Mouse (Mus musculus) intestine, embryonic 15.5 days (tissue): ENCODE measurements around the gene Mrpl34. TPM values are rescaled to one million over a fixed set of nuclear protein-coding genes. Genes with fewer than 3 reads are reported as not detected.
A peak's percentile ranks its signal among the peaks of the same experiment; 100 is the strongest.

ENCODE experiments used
- ATAC-seq: fragments of 200-750 bp; cut with Nextera tagmentation; 2 replicates; pipeline ENCODE4 v1.8.0; 2017; ENCODE audit warnings: moderate TSS enrichment, moderate library complexity
- H3K27ac ChIP-seq: fragments of 300-500 bp; sonication (generic); 2 replicates; pipeline ENCODE4 v1.5.1; 2015; ENCODE audit warnings: mild to moderate bottlenecking, inconsistent platforms
- H3K27me3 ChIP-seq: fragments of 300-500 bp; sonication (generic); replicated peaks from 2 replicates; pipeline ENCODE4 v1.6.1; 2015; ENCODE audit warnings: inconsistent platforms
- H3K36me3 ChIP-seq: fragments of 300-500 bp; sonication (generic); 2 replicates; pipeline ENCODE4 v1.6.1; 2015; ENCODE audit warnings: inconsistent platforms
- H3K4me1 ChIP-seq: fragments of 300-500 bp; sonication (generic); replicated peaks from 2 replicates; pipeline ENCODE4 v1.6.1; 2015; ENCODE audit warnings: inconsistent platforms
- H3K4me2 ChIP-seq: fragments of 300-500 bp; sonication (generic); replicated peaks from 2 replicates; pipeline ENCODE4 v1.6.1; 2015; ENCODE audit warnings: mild to moderate bottlenecking, inconsistent platforms
- H3K4me3 ChIP-seq: fragments of 300-500 bp; sonication (generic); replicated peaks from 2 replicates; pipeline ENCODE4 v1.5.1; 2015; ENCODE audit warnings: inconsistent platforms
- H3K9ac ChIP-seq: fragments of 300-500 bp; sonication (generic); 2 replicates; pipeline ENCODE4 v1.6.1; 2015; ENCODE audit warnings: inconsistent platforms
- H3K9me3 ChIP-seq: fragments of 300-500 bp; sonication (generic); 2 replicates; pipeline ENCODE4 v1.6.1; 2016; ENCODE audit warnings: inconsistent platforms
- WGBS: fragments of 180-500 bp; shearing (Covaris S2); methylation state at CpG from one replicate; pipeline ENCODE4 v1.1.7; 2015; 5-methylcytosine and 5-hydroxymethylcytosine counted together
- polyA plus RNA-seq: library from polyadenylated mRNA; unstranded; fragments of >200 nt; fragmentation: Nextera tagmentation; extraction: Ambion mirVana; gene quantifications from 2 replicates; pipeline ENCODE4 v1.2.1, GENCODE M21; 2015

Mrpl34 gene
- polyA plus RNA-seq, 1 experiment from 2014 or later: 214 TPM

DNA sequence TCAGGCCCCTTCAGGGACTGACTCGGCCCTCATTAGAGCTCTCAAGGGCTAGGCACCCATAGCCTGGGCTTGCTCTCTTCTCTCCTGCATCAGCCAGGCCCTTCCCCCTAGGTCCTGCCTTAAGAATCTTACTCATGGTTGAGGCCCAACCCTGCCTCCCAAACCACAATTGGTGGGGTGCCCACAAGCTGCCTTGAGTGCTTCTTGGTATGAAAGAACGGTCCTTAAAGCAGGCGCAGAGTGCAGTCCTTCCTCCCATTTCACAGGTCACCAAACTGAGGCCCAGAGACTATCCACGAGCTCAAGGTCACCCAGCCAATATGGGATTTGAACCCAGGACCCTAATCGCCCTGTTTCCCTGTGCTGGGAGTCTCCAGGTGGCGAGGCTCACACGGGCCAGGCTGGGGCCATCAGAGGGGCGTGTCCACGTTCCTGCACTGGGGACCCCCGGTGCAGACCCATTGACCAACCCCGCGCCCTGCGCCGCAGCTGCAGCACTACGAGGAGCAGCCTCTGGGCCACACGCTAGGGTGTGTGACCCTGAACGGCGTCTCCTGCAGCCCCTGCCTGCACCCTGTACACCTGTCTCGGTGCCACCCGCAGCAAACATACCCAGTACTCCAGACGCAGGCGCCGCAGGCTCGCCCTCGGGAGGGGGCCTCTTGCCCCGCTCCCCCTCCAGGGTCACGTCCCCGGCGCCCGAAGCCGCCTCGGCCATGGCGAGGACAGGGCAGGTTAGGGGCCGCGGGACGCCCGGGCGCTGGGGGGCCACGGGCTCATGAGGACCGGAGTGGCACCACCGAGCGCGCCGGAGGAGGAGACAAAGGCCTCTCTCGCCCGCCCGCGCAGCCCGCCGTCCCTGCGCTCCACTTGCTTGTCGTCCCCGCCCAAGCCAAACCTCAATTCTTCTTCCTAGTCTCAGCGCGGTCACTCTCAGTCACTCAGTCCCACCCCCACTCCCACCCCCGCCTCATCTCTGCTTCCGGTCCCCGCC lies 20.7 kb downstream of the Mrpl34 start, which contains the start of gene Ano8:
Gene Ano8, minus strand, starts transcription at position 822 of the 994 bp plus-strand sequence.
- Histone ChIP-seq H3K4me2 (peak within 1 kb of the TSS; percentile 96), H3K4me1 (peaks cover 38% of the 10 kb centered on the region), H3K36me3 (peaks cover 2% of the 10 kb centered on the region; the same call in 1 of the 2 replicates), H3K4me3 (peak within 1 kb of the TSS; percentile 79), H3K27ac (peak within 1 kb of the TSS; percentile 75), H3K9ac (peak within 1 kb of the TSS; percentile 92), H3K9me3 (no peaks in the 10 kb centered on the region), H3K27me3 (no peaks in the 10 kb centered on the region)
- 5% methylated on average over 56 of the region's 58 CpGs for WGBS
- peak; percentile 76 for ATAC-seq

DNA sequence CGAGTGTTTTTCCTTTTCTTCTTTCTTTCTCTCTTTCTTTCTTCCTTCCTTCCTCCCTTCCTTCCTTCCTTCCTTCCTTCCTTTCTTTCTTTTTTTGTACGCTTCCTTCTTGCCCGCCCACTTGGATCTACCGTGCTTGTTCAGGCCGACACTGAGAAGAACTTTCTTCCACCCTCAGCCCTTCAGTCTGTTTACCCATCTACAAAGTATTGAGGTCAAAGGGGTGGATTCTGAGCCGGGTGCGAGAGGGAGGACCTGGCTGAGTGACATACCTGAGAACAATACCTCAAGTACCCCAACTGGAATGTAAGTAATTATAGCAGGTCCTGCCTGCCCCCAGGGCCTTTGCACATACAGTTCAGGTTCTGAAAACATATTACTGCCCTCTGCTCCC lies 21.4 kb downstream of the Mrpl34 start:
- 17% methylated on average over 7 of the region's 7 CpGs for WGBS
- H3K36me3 ChIP-seq: peaks cover 3% of the 10 kb centered on the region
- no peaks in the 10 kb centered on the region for H3K9me3 ChIP-seq
- peak overlapping the region; percentile 96 for H3K4me2 ChIP-seq
- H3K27ac ChIP-seq: no peak overlapping the region
- ATAC-seq: no peak
- peaks cover 31% of the 10 kb centered on the region for H3K4me1 ChIP-seq
- no peak overlapping the region for H3K9ac ChIP-seq
- H3K27me3 ChIP-seq: no peaks in the 10 kb centered on the region
- H3K4me3 ChIP-seq: peak overlapping the region; percentile 79

DNA sequence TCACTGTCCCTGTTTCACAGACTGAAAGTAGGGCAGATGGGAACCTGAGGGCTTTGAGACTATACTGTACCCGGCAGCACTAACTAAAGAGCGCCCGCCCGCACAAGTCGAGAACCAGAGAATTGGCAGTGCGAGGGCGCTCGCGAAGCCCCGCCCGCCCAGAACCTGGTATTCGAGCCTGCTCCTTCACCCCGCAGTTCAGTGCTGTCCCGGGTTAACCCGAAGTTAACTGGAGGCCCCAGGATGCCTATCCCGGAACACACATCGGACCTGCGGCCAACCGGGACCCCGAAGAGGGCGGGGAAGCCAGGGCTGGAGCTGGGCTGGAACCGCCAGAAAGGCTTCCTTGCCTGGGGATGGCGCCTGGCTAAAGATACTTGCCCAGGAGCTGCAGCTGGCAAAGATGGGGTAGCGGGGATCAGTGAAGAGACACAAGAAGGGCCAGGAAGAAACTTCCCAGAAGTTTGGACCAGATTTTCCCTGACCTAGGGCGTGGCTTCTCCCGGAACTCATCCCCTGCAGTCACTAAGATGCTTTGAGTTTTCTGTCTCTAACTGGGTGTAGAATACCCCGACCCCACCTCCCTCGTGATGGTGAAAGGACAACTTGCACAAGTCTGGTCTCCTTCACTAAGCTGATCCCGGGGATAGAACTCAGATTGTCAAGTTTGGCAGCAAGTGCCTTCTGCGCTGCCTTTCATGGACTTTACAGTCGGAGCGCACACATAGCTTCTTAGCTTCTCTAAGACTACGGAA lies 23.1 kb downstream of the Mrpl34 start, which contains the start of gene Gtpbp3:
Gene Gtpbp3, plus strand, starts transcription at position 413 of the 755 bp plus-strand sequence.
- peak; percentile 53 for ATAC-seq
- no peaks in the 10 kb centered on the region for H3K27me3 ChIP-seq
- H3K4me1 ChIP-seq: peaks cover 31% of the 10 kb centered on the region
- H3K36me3 ChIP-seq: peaks cover 13% of the 10 kb centered on the region
- peak within 1 kb of the TSS; percentile 94 for H3K27ac ChIP-seq
- H3K4me3 ChIP-seq: peak within 1 kb of the TSS; percentile 76
- H3K4me2 ChIP-seq: peak within 1 kb of the TSS; percentile 100
- H3K9ac ChIP-seq: peak within 1 kb of the TSS; percentile 81
- under 1% methylated on average over 33 of the region's 33 CpGs for WGBS
- H3K9me3 ChIP-seq: no peaks in the 10 kb centered on the region

DNA sequence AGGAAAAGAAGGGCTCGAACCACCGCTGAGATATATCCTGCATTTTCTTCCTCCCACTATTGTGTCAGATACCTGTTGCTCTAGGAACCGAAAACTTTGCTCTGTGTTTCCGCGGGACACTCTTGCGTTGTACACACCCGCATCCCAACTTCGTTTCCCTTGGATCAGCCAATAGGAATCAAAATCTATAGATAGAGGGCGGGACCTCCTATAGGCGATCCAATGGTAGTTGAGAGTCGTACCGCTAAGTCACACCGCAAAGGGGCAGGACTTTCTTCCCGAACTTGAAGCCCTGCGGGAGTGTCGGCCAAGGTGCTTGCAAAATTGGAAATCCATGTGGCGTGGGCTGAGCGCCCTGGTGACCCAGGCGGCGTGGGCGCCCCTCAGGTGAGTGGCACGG lies 23.7 kb downstream of the Mrpl34 start:
- Histone ChIP-seq H3K27ac (peak overlapping the region; percentile 94), H3K9ac (peak overlapping the region; percentile 81), H3K36me3 (peaks cover 14% of the 10 kb centered on the region), H3K4me2 (peak overlapping the region; percentile 100), H3K4me3 (peak overlapping the region; percentile 76), H3K4me1 (peaks cover 31% of the 10 kb centered on the region), H3K27me3 (no peaks in the 10 kb centered on the region), H3K9me3 (no peaks in the 10 kb centered on the region)
- peak; percentile 85 for ATAC-seq
- WGBS: 0% methylated on average over 22 of the region's 22 CpGs

DNA sequence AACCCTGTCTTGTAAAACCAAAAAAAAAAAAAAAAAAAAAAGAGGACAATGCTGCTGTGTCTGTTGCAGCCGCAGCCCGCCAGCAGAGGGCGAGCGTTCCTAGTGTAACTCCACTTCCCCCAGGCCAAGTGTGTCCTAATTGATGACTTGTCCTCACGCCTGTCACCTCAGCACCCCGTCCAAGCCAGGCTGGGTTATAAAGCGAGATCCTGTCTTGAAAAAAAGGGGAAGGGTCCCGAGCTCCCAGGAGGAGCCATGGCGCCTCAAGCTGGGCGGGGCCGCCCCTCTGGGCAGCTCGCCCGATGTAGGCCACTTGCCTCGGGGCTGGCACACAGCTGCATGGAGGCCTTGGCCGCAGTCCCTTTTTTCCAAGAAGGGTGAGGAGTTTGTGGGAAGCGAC lies 30.3 kb downstream of the Mrpl34 start:
- H3K9ac ChIP-seq: no peak overlapping the region
- no peaks in the 10 kb centered on the region for H3K9me3 ChIP-seq
- peaks cover 35% of the 10 kb centered on the region for H3K4me1 ChIP-seq
- no peak overlapping the region for H3K4me3 ChIP-seq
- no peak overlapping the region; the same call in 1 of the 2 replicates for H3K4me2 ChIP-seq
- peak; percentile 71 for ATAC-seq
- no peak overlapping the region for H3K27ac ChIP-seq
- peaks cover 18% of the 10 kb centered on the region for H3K36me3 ChIP-seq
- 18% methylated on average over 16 of the region's 16 CpGs for WGBS
- H3K27me3 ChIP-seq: no peaks in the 10 kb centered on the region

DNA sequence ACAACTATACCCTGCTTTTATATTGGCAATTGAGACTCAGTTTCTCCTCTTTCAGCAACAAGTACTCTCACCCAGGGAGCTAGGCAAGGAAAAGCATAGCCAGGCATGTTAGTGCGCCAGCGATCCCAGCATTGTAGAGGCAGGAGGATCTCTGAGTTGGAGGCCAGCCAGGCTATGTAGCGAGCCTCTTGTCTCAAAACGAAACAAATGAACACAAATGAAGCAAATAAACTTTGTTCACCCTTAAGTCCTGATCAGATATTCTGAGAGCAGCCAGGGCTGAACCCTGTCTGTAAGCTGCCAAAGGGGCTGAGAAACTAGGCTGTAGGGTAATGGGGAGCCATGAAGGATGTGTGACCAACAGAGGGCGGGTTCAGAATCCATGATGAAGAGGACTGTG lies 31.1 kb downstream of the Mrpl34 start:
- no peak overlapping the region for H3K4me3 ChIP-seq
- no peak overlapping the region for H3K9ac ChIP-seq
- H3K4me1 ChIP-seq: peaks cover 33% of the 10 kb centered on the region
- WGBS: 81% methylated on average over 5 of the region's 5 CpGs
- H3K4me2 ChIP-seq: no peak overlapping the region
- H3K27ac ChIP-seq: peak overlapping the region; percentile 49; the same call in 1 of the 2 replicates
- peaks cover 17% of the 10 kb centered on the region for H3K36me3 ChIP-seq
- H3K27me3 ChIP-seq: no peaks in the 10 kb centered on the region
- H3K9me3 ChIP-seq: no peaks in the 10 kb centered on the region
- no peak for ATAC-seq

GRCm38 (mm10) chr8:71496481-71496880 lies 31.7 kb downstream of the Mrpl34 start:
- Histone ChIP-seq H3K4me1 (peaks cover 33% of the 10 kb centered on the region), H3K27me3 (no peaks in the 10 kb centered on the region), H3K4me3 (no peak overlapping the region), H3K36me3 (peaks cover 15% of the 10 kb centered on the region), H3K9ac (no peak overlapping the region), H3K4me2 (no peak overlapping the region), H3K9me3 (no peaks in the 10 kb centered on the region), H3K27ac (peak overlapping the region; percentile 49; the same call in 1 of the 2 replicates)
- ATAC-seq: peak; percentile 22; the same call in 1 of the 2 replicates
- WGBS: 38% methylated on average over 11 of the region's 11 CpGs

DNA sequence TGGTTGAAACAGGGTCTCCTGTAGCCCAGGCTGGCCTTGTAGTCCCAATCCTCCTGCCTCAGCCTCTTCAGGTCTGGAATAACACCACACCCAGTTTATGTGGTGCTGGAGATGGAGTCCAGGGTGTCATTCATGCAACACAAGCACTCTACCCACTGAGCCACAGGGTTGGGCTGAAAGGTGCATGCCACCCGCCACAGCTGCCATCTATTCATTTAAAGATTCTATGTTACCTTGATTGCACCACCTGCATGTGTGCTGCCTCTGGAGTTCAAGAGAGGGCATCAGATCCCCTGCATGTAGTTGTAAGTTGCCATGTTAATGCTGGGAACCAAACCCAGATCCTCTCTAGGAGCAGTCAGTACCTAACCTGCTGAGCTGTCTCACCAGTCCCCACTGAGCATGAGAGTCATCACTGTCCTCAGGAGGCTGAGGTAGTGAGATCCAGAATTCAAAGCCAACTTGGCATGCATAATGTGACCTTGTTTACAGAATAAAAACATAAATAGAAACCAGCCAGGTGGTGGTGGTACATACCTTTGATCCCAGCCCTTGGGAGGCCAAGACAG lies 32.4 kb downstream of the Mrpl34 start:
- peaks cover 33% of the 10 kb centered on the region for H3K4me1 ChIP-seq
- H3K27me3 ChIP-seq: no peaks in the 10 kb centered on the region
- ATAC-seq: no peak
- H3K36me3 ChIP-seq: peaks cover 12% of the 10 kb centered on the region
- H3K27ac ChIP-seq: peak overlapping the region; percentile 49; the same call in 1 of the 2 replicates
- 89% methylated on average over 1 of the region's 1 CpGs for WGBS
- H3K4me2 ChIP-seq: no peak overlapping the region
- no peaks in the 10 kb centered on the region for H3K9me3 ChIP-seq
- no peak overlapping the region for H3K9ac ChIP-seq
- H3K4me3 ChIP-seq: no peak overlapping the region

DNA sequence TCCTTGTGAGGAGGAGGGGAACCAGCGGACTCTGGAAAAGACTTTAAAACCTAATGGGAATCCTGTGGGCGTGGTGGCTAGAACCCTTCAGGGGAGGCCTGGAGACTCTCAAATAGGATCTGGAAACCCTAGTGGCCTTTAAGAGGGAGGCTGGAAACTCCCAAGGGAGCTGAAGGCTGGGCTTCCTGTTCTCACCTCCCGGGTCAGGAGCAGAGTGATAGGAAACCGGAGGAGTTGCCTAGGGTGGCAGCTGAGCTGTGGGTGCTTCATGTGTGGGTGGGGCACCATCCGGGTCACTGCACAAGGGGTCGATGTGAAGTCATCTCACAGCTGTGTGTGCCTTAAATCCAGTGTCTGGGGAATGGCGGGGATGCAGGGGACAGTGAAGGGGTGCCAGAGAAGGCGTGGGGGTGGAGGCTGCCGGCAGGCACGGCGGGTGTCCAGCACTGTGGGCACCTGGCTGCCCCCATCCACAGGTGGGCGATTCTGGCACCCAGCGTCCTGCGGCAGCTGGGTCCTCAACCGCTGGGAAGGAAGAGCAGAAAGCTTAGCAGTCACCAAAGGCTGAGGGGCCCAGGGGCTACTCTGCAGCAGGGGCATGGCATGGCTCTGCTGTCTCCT lies 33.2 kb downstream of the Mrpl34 start:
- 24% methylated on average over 15 of the region's 15 CpGs for WGBS
- no peak overlapping the region for H3K9ac ChIP-seq
- no peak overlapping the region for H3K4me3 ChIP-seq
- H3K36me3 ChIP-seq: peaks cover 4% of the 10 kb centered on the region
- no peak overlapping the region for H3K4me2 ChIP-seq
- 0 out of 2 replicates have a peak, but pooled peaks have one; percentile 14 for ATAC-seq
- no peaks in the 10 kb centered on the region for H3K9me3 ChIP-seq
- H3K27ac ChIP-seq: peak overlapping the region; percentile 40
- H3K4me1 ChIP-seq: peaks cover 33% of the 10 kb centered on the region
- no peaks in the 10 kb centered on the region for H3K27me3 ChIP-seq

DNA sequence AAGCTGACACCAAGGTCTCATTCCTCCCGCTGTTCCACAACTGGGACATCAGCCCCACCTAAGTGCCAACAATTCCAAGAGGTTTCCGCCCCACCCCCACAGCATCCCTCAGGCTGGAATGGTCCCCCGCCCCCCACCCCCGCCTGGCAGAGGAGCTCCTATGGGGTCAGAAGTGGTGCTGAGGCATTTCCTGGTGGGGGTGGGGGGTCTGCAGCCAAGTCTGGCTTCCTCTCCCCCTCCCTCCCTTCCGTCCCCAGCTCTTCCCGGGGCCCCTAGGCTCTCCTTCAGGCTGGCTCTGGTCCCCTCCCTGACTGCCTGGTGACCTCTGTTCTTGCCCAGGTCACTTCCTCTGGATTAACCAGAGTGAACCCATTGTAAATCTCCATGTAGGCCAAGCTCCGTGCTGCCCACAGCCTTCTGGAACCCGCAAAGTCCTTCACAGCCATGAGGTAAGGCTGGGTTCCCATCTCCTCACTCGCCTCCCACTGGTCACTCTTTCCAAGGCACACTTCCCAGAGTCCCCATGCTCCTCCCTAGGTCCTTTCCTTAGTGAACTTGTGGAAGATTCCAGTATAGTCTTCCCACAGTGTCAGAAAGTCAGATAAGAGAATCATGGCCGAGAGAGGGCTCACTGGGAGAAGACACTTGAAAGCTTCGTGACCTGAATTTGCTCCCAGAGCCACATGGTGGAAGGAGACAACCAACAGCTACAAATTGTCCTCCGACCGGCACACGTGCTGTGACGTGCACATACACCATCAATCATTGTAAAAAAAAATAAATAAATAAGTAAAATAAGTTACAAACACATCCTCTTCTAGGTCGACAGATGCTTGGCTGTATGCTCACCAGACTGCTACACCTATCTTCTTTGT lies 34.3 kb downstream of the Mrpl34 start:
- 0 out of 2 replicates have a peak, but pooled peaks have one; percentile 11 for ATAC-seq
- Histone ChIP-seq H3K36me3 (no peaks in the 10 kb centered on the region), H3K27me3 (no peaks in the 10 kb centered on the region), H3K4me1 (peaks cover 33% of the 10 kb centered on the region), H3K4me3 (no peak overlapping the region), H3K9me3 (no peaks in the 10 kb centered on the region), H3K27ac (0 out of 2 replicates have a peak overlapping the region, but pooled peaks have one; percentile 40), H3K4me2 (no peak overlapping the region), H3K9ac (no peak overlapping the region)
- WGBS: 23% methylated on average over 16 of the region's 16 CpGs

DNA sequence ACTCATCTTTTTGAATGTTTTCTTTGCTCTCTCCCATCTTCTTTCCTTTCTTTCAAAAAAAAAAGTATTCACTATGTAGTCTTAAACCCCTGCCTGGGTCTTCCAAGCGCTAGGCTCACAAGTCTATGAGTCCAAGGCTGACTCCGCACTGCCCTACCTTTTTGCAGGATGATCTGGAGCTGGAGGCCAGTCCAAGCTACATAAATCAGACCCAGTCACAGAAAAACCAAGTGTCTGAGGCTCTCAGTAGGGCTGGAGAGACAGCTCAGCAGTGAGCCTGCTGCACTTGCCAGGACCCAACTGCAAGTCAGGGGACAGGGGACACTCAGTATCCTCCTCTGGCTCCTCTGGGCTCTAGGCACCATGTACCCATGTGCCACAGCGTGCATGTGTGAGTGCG lies 39.6 kb downstream of the Mrpl34 start:
- Histone ChIP-seq H3K4me1 (peaks cover 14% of the 10 kb centered on the region), H3K27ac (no peak overlapping the region), H3K9me3 (no peaks in the 10 kb centered on the region), H3K4me2 (no peak overlapping the region), H3K36me3 (no peaks in the 10 kb centered on the region), H3K27me3 (peaks cover 32% of the 10 kb centered on the region), H3K4me3 (no peak overlapping the region), H3K9ac (no peak overlapping the region)
- 86% methylated on average over 4 of the region's 4 CpGs for WGBS
- ATAC-seq: no peak
